Mouse (Mus musculus) bone marrow macrophage, adult 2 months (primary cell): ENCODE measurements around the gene Csnk1g1. TPM values are rescaled to one million over a fixed set of nuclear protein-coding genes. Genes with fewer than 3 reads are reported as not detected.

ENCODE experiments used
- H3K27ac ChIP-seq: 2 replicates; pipeline ENCODE4 v1.5.1; 2012; ENCODE audit warnings: low read depth, low read length; ENCODE audit not compliant: insufficient read depth
- H3K4me1 ChIP-seq: 2 replicates; pipeline ENCODE4 v1.6.1; 2012; ENCODE audit warnings: low read length; ENCODE audit not compliant: control insufficient read depth, insufficient read depth
- H3K4me3 ChIP-seq: 2 replicates; pipeline ENCODE4 v1.5.1; 2012; ENCODE audit warnings: mild to moderate bottlenecking, low read length, moderate library complexity; ENCODE audit not compliant: insufficient read depth
- CTCF ChIP-seq: IDR thresholded peaks from 2 replicates; pipeline ENCODE4 v1.5.1; 2012; ENCODE audit warnings: low read depth, mild to moderate bottlenecking, low read length, moderate library complexity
- POLR2A ChIP-seq: IDR thresholded peaks from 2 replicates; pipeline ENCODE4 v1.6.1; 2012; ENCODE audit warnings: mild to moderate bottlenecking, low read depth, low read length, borderline replicate concordance
- polyA plus RNA-seq: library from polyadenylated mRNA; stranded (reverse); fragments of >200 nt; gene quantifications from 2 replicates; pipeline ENCODE4 v1.2.4, GENCODE M21; 2012; ENCODE audit not compliant: missing spikeins, insufficient read depth, insufficient read length

The Csnk1g1 gene
- 18.7 and 19.3 TPM in 2 replicates for polyA plus RNA-seq

GRCm38 (mm10) chr9:65908394-65909300 is at the start of gene Csnk1g1, which contains the start of gene Trip4:
Gene Csnk1g1, plus strand, starts transcription at chr9:65908924.
Gene Trip4, minus strand, starts transcription at chr9:65908794.
- Histone ChIP-seq H3K4me1 (peaks cover 9% of the 10 kb centered on the region), H3K27ac (peak within 1 kb of the TSS; percentile 63), H3K4me3 (peak within 1 kb of the TSS; percentile 99)
- TF ChIP-seq POLR2A, result 0 out of 2 replicates have a peak, but pooled peaks have one; percentile 16
- no peak for TF ChIP-seq CTCF

- H3K4me1 ChIP-seq, result no peaks in the 10 kb centered on the region
- TF ChIP-seq POLR2A (no peak), CTCF (no peak)
- H3K27ac ChIP-seq, result no peak overlapping the region
- H3K4me3 ChIP-seq, result no peak overlapping the region
Observed at GRCm38 (mm10) chr9:65859656-65860055, 49.1 kb upstream of the Csnk1g1 start.

DNA sequence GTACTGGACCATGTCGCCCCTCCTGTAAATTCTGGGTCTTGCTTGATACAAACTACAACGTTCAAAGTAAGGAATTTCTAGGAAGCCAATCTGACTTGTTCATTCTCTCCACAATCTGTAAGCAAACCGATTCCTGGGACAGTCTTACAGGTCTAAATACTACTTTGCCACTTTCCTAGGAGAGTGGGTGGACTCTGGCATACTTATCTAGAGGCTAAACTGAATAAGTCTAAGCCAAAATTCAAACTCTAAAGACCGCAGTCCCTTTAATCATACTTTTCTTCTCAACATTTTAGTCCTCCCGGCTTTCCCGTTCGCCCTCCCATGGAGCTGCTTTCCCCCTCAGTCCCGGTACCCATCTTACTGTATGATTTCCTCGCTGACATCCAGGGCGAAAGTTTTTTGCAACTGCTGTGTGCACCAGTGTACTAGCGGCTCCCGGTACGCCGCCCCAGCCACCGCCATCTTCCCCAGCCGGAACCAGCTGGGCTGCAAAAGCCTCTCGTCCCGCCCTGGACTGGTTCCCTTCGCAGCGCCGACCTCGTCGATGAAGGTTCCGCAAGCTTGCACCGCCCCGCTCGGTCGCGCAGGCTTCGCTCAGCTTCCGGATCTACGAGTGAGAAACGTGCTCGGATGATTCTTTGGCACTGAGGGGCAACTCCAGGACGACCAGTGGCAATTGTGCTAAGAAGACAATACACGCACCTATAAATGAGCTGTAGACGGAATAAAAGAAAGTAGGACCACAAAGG is 24.0 kb upstream of the Csnk1g1 start:
- H3K27ac ChIP-seq, result peak overlapping the region; percentile 46
- TF ChIP-seq POLR2A (no peak), CTCF (no peak)
- H3K4me1 ChIP-seq, result peaks cover 2% of the 10 kb centered on the region; the same call in 1 of the 2 replicates
- peak overlapping the region; percentile 89 for H3K4me3 ChIP-seq

- peaks cover 5% of the 10 kb centered on the region; the same call in 1 of the 2 replicates for H3K4me1 ChIP-seq
- TF ChIP-seq CTCF, result no peak
- TF ChIP-seq POLR2A, result no peak
- peak within 1 kb of the TSS; percentile 85 for H3K4me3 ChIP-seq
- H3K27ac ChIP-seq, result 0 out of 2 replicates have a peak within 1 kb of the TSS, but pooled peaks have one; percentile 27
Observed at GRCm38 (mm10) chr9:65890143-65890628, 18.5 kb upstream of the Csnk1g1 start, which contains the start of gene Pclaf. Gene Pclaf, plus strand, starts transcription at chr9:65890237.

DNA sequence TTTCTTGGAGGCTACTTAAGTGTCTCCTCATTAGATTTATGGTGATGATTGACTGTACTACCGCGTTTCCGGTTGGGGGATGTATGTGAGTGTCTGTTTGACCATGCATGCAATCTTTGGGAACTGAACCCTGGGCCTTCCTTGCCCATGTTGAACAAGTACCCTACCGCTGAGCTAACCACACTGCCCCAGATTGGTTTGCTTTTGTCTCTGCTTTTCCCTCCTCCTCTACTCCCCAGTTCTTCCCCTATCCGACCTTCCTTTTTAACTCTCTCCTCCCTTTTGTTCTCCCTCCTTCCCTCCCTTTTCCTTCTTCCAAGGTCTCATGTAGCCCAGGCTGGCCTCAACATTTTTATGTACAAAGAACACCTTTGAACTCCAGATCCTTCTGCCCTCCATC is 17.6 kb upstream of the Csnk1g1 start:
- Histone ChIP-seq H3K4me1 (0 out of 2 replicates have a peak, but pooled peaks cover 2% of the 10 kb centered on the region), H3K4me3 (peak overlapping the region; percentile 85), H3K27ac (no peak overlapping the region)
- TF ChIP-seq POLR2A (no peak), CTCF (no peak)

GRCm38 (mm10) chr9:65896977-65897376 is 11.7 kb upstream of the Csnk1g1 start:
- Histone ChIP-seq H3K4me1 (no peaks in the 10 kb centered on the region), H3K4me3 (no peak overlapping the region), H3K27ac (no peak overlapping the region)
- TF ChIP-seq CTCF, result no peak
- no peak for TF ChIP-seq POLR2A

DNA sequence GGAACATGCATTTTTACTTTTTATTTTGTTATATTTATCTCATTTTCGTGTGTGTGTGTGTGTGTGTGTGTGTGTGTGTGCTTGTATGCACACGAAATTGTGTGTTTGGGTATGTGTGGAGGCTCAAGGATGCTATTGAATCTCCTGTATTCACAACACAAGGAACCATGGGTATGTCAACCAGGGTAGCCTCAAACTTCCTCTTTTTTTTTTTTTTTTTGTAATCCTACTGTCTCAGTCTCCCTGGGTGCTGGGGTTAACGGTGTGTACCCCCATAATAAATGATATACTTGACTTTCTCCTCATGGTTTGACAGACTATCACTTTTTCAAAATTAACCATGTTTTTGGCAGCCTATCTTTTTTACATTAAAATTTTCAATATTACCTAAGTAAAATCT is 5.8 kb upstream of the Csnk1g1 start:
- H3K4me3 ChIP-seq, result no peak overlapping the region
- H3K27ac ChIP-seq, result no peak overlapping the region
- TF ChIP-seq POLR2A (no peak), CTCF (no peak)
- peaks cover 2% of the 10 kb centered on the region for H3K4me1 ChIP-seq

DNA sequence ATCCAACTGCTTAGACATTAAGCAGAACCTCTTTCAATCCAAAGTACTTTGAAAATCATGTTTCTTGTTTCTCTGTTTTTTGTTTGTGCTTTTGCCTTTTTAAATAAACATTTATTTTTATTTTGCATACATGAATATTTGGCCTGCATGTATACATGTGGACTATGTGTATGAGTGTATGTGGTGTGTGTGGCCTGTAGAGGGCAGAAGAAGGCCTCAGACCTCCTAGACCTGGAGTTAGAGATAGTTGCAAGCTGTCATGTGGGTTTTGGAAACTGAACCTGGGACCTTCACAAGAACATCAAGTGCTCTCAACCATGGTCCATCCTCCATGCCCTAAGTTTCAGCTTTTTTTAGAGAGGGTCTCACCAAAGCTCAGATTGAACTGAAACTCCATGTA is 5.3 kb upstream of the Csnk1g1 start:
- H3K4me3 ChIP-seq, result no peak overlapping the region
- H3K4me1 ChIP-seq, result peaks cover 4% of the 10 kb centered on the region
- H3K27ac ChIP-seq, result no peak overlapping the region
- no peak for TF ChIP-seq POLR2A
- TF ChIP-seq CTCF, result no peak

DNA sequence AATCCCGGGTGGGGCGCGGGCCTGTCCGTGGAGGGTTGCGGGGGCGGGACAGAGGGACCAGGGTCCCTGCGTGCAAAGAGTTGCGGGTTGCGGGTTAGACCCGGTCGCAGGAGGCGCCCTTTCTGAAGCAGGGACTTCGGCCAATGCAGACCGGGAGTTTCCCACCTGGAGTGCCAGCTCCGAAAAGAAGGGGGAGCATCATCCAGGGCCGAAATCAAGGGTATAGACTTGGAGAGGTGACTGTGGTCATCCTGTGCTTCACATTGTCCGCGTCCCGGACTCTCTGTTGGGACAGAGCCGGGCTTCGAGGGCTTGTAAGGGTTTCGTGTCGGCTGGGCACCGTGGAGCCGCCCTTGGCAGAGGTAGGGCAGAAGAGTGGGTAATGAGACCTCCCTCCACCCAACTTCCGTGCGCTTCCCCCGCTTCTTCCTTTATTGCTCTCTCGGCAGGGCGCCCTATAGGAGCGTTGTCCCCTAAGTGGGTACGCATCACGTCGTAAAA is 627 bp downstream of the Csnk1g1 start:
- Histone ChIP-seq H3K4me3 (peak overlapping the region; percentile 99), H3K27ac (peak overlapping the region; percentile 63), H3K4me1 (peaks cover 9% of the 10 kb centered on the region)
- TF ChIP-seq CTCF (no peak; the same call in 1 of the 2 replicates), POLR2A (no peak)
